Mouse (Mus musculus) E14TG2a.4 (cell line): ENCODE measurements around the gene Atp1b2.
A peak's percentile ranks its signal among the peaks of the same experiment; 100 is the strongest.

Source experiments
- H3K27me3 ChIP-seq: 2 replicates; pipeline ENCODE4 v1.6.1; 2014; ENCODE audit warnings: low read length, control low read depth; ENCODE audit not compliant: insufficient read depth
- H3K36me3 ChIP-seq: 2 replicates; pipeline ENCODE4 v1.6.1; 2014; ENCODE audit warnings: low read length, control low read depth; ENCODE audit not compliant: insufficient read depth
- H3K4me1 ChIP-seq: replicated peaks from 2 replicates; pipeline ENCODE4 v1.6.1; 2014; ENCODE audit warnings: low read depth, low read length, control low read depth
- H3K4me3 ChIP-seq: replicated peaks from 2 replicates; pipeline ENCODE4 v1.5.1; 2014; ENCODE audit warnings: mild to moderate bottlenecking, low read length
- H3K9me3 ChIP-seq: 2 replicates; pipeline ENCODE4 v1.6.1; 2014; ENCODE audit warnings: low read length, control low read depth
- CTCF ChIP-seq: conservative IDR thresholded peaks from 2 replicates; pipeline ENCODE4 v1.5.1; 2014; ENCODE audit warnings: low read length
- NANOG ChIP-seq: IDR thresholded peaks from 2 replicates; pipeline ENCODE4 v1.6.1; 2014; ENCODE audit warnings: borderline replicate concordance, low read length, mixed read lengths
- POU5F1 ChIP-seq: IDR thresholded peaks from 2 replicates; pipeline ENCODE4 v1.6.1; 2014; ENCODE audit warnings: low read length, borderline replicate concordance

The Atp1b2 gene

GRCm38 (mm10) chr11:69590622-69591021 lies 15.1 kb downstream of the Atp1b2 start:
- peaks cover 88% of the 10 kb centered on the region for H3K36me3 ChIP-seq
- H3K4me1 ChIP-seq = peaks cover 77% of the 10 kb centered on the region
- no peaks in the 10 kb centered on the region for H3K9me3 ChIP-seq
- no peaks in the 10 kb centered on the region for H3K27me3 ChIP-seq
- TF ChIP-seq POU5F1 (no peak), CTCF (no peak), NANOG (no peak)
- no peak overlapping the region for H3K4me3 ChIP-seq

DNA sequence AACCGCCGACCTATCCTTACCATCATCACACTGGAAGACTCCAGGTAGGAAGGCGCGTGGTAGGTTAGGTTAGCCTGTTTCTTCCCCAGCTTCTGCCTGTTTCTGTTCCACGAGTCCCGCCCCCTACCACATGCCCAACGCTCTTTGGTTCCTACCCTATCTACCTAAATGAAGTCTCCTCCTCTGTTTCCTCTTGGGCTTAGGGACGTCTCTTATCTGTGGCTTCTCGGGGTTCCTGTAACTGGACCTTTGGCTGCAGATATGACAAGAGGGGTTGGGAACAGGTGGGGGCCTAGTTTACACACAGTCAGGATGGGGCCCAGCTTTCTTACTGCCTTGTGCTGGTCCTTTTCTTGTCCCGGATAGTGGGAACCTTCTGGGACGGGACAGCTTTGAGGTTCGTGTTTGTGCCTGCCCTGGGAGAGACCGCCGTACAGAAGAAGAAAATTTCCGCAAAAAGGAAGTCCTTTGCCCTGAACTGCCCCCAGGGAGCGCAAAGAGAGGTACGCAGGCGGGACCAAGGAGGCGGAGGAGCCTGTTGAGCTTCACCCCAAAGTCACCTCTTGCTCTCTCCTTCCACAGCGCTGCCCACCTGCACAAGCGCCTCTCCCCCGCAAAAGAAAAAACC lies 16.4 kb downstream of the Atp1b2 start:
- TF ChIP-seq POU5F1 (no peak), NANOG (no peak), CTCF (no peak)
- Histone ChIP-seq H3K4me3 (0 out of 2 replicates have a peak overlapping the region, but pooled peaks have one; percentile 1), H3K36me3 (peaks cover 98% of the 10 kb centered on the region), H3K27me3 (no peaks in the 10 kb centered on the region), H3K4me1 (peaks cover 90% of the 10 kb centered on the region), H3K9me3 (no peaks in the 10 kb centered on the region)

DNA sequence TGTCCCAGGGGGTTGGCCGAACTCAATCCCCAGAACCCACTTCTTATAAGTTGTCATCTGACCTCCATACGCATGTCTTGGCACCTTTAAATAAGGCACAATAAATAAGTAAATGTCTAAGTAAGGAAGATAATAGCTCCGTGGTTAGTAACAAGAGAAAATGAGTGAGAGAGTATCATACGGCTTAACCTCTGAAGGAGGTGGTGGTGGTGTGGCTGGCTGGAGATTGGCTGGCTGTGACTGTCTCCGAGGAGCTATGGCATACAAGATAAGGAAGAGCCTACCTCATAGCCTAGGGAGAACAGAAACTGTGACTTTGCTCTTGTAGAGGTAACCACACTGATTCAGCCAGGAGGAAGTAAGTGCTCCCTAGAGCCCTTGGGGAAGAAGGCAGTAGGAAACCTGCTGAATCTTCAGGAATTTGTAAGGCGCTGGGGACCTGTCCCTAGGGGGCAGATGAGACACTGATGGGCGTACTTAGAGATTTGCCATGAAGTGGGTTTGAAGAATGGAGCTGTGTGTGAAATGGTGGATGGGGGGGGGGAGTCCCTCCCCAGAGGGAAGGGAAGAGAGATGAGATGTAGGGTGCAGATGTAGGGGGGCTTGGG lies 19.9 kb downstream of the Atp1b2 start:
- no peak for TF ChIP-seq NANOG
- H3K27me3 ChIP-seq = no peaks in the 10 kb centered on the region

GRCm38 (mm10) chr11:69584937-69585336 lies 20.8 kb downstream of the Atp1b2 start:
- peaks cover 77% of the 10 kb centered on the region for H3K4me1 ChIP-seq
- peaks cover 77% of the 10 kb centered on the region for H3K36me3 ChIP-seq
- TF ChIP-seq POU5F1 (no peak), CTCF (no peak), NANOG (no peak)
- H3K9me3 ChIP-seq = no peaks in the 10 kb centered on the region
- H3K4me3 ChIP-seq = peak overlapping the region; percentile 98
- no peaks in the 10 kb centered on the region for H3K27me3 ChIP-seq

More for the DNA sequence above, 19.9 kb downstream of the Atp1b2 start:
- Histone ChIP-seq H3K36me3 (peaks cover 86% of the 10 kb centered on the region), H3K9me3 (no peaks in the 10 kb centered on the region), H3K4me3 (peak overlapping the region; percentile 21; the same call in 1 of the 2 replicates), H3K4me1 (peaks cover 86% of the 10 kb centered on the region)

GRCm38 (mm10) chr11:69584008-69584407 lies 21.7 kb downstream of the Atp1b2 start:
- TF ChIP-seq POU5F1 = no peak
- no peak for TF ChIP-seq NANOG
- TF ChIP-seq CTCF = no peak

DNA sequence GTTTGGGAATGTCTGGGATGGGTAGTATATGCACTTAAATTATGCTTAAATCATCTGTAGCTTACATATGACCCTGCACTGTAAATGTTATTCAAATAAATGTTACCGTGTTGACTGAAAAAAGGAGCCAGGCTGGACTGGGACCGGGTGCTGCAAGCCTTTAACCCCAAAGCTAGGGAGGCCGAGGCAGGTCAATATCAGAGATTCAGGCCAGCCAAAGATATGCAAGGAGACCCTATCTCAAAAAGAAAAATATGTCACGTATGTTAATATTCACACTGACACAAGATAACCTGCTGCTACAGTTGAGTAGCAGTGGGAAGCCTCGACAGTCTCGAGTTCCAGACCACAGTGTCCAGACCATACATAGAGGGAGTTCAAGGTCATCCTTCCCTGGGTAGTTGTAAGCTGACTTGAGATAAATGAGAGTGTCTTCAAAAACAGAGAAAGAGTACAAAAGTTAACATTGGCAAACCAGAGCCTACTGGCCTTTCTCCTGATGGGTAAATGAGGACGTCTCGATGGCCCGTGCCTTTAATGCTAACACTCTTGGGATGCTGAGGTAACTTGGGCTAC lies 23.4 kb downstream of the Atp1b2 start:
- TF ChIP-seq CTCF (no peak), NANOG (no peak), POU5F1 (no peak)
- Histone ChIP-seq H3K4me1 (peaks cover 71% of the 10 kb centered on the region), H3K9me3 (no peaks in the 10 kb centered on the region), H3K36me3 (peaks cover 60% of the 10 kb centered on the region), H3K27me3 (no peaks in the 10 kb centered on the region), H3K4me3 (peak overlapping the region; percentile 98)

More at GRCm38 (mm10) chr11:69584008-69584407, 21.7 kb downstream of the Atp1b2 start:
- Histone ChIP-seq H3K27me3 (no peaks in the 10 kb centered on the region), H3K9me3 (no peaks in the 10 kb centered on the region), H3K4me1 (peaks cover 74% of the 10 kb centered on the region), H3K36me3 (peaks cover 68% of the 10 kb centered on the region), H3K4me3 (peak overlapping the region; percentile 98)

DNA sequence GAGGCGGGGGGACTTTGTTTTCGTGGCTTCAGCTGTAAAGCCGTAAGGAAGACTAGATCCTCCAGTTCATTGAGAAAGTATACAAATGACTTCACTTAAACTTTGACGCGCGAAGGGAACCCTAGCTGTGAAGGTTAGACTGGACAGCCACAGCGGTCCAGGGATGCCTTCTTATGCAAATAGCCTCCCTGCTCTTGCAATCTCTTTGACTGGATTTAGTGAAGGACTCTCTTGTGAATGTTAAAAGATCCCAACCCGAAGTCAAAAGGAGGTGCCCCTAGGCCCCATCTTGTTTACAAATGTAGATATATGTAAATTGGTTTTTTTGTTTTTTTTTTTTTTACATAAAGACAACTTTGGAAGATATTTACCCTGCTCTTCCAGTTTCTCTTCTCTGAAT lies 23.9 kb downstream of the Atp1b2 start:
- Histone ChIP-seq H3K4me3 (peak overlapping the region; percentile 98), H3K27me3 (no peaks in the 10 kb centered on the region), H3K9me3 (no peaks in the 10 kb centered on the region), H3K4me1 (peaks cover 71% of the 10 kb centered on the region), H3K36me3 (peaks cover 60% of the 10 kb centered on the region)
- TF ChIP-seq CTCF (no peak), POU5F1 (peak; percentile 92), NANOG (peak; percentile 89)

GRCm38 (mm10) chr11:69581147-69581688 lies 24.5 kb downstream of the Atp1b2 start:
- H3K9me3 ChIP-seq = no peaks in the 10 kb centered on the region
- peak overlapping the region; percentile 98 for H3K4me3 ChIP-seq
- peaks cover 71% of the 10 kb centered on the region for H3K4me1 ChIP-seq
- no peaks in the 10 kb centered on the region for H3K27me3 ChIP-seq
- no peak for TF ChIP-seq POU5F1
- no peak for TF ChIP-seq CTCF
- no peak for TF ChIP-seq NANOG
- peaks cover 60% of the 10 kb centered on the region for H3K36me3 ChIP-seq
